Mouse (Mus musculus): ENCODE results near the gene Arl8a.

Arl8a gene

GRCm38 (mm10) chr1:135199014-135199819 lies 52.6 kb downstream of the Arl8a start:
- no peak for DNase-seq (ENCODE audit: low read depth, low spot score)

- DNase-seq (ENCODE audit: low read depth, low spot score), result no peak
These were observed 53.8 kb downstream of the Arl8a start for GRCm38 (mm10) chr1:135200400-135200799.

GRCm38 (mm10) chr1:135204196-135205126 lies 57.8 kb downstream of the Arl8a start:
- no peak for DNase-seq (ENCODE audit: low read depth, low spot score)

- DNase-seq (ENCODE audit: low read depth, low spot score), result no peak
These were observed 58.6 kb downstream of the Arl8a start for GRCm38 (mm10) chr1:135205257-135205656.

Measured in A20 (cell line).